Mouse (Mus musculus) G1E (cell line): Measurements from ENCODE around the gene C1d. TPM values are rescaled to one million over a fixed set of nuclear protein-coding genes. Genes with fewer than 3 reads are reported as not detected.

Experiments
- ATAC-seq: 2 replicates; pipeline ENCODE4 v1.8.0; 2016; ENCODE audit warnings: mild to moderate bottlenecking; ENCODE audit not compliant: insufficient number of reproducible peaks, poor library complexity, low FRiP score, severe bottlenecking; ENCODE audit errors: extremely low read depth
- DNase-seq: peaks from one replicate; pipeline ENCODE4 v3.0.0; 2012; ENCODE audit warnings: low spot score
- H3K27me3 ChIP-seq: 2 replicates; pipeline ENCODE4 v1.6.1; 2012; ENCODE audit warnings: mild to moderate bottlenecking, low read length, inconsistent platforms; ENCODE audit not compliant: insufficient read depth
- H3K36me3 ChIP-seq: replicated peaks from 2 replicates; pipeline ENCODE3; 2012; ENCODE audit warnings: mild to moderate bottlenecking, inconsistent platforms
- H3K4me1 ChIP-seq: 2 replicates; pipeline ENCODE4 v1.6.1; 2012; ENCODE audit warnings: low read depth, low read length, inconsistent platforms, mixed read lengths; ENCODE audit not compliant: insufficient read depth
- H3K4me3 ChIP-seq: 2 replicates; pipeline ENCODE4 v1.5.1; 2012; ENCODE audit warnings: low read depth, mild to moderate bottlenecking, inconsistent platforms, low read length, moderate library complexity, mixed read lengths
- H3K9me3 ChIP-seq: replicated peaks from 2 replicates; pipeline ENCODE4 v1.6.1; 2012; ENCODE audit warnings: inconsistent platforms
- CTCF ChIP-seq: IDR thresholded peaks from 2 replicates; pipeline ENCODE4 v1.5.1; 2012; ENCODE audit warnings: low read depth, low read length, inconsistent platforms, mixed read lengths
- GATA1 ChIP-seq: IDR thresholded peaks from 2 replicates; pipeline ENCODE4 v1.6.1; 2012; ENCODE audit warnings: borderline replicate concordance, low read length, inconsistent platforms, mixed read lengths
- GATA2 ChIP-seq: IDR thresholded peaks from 2 replicates; pipeline ENCODE4 v1.6.1; 2012; ENCODE audit warnings: low read depth, low read length, inconsistent platforms, borderline replicate concordance
- POLR2AphosphoS5 ChIP-seq: IDR thresholded peaks from 2 replicates; pipeline ENCODE4 v1.6.1; 2012; ENCODE audit warnings: low read depth, low read length, inconsistent platforms; ENCODE audit not compliant: insufficient replicate concordance
- TAL1 ChIP-seq: conservative IDR thresholded peaks from 2 replicates; pipeline ENCODE4 v1.6.1; 2012; ENCODE audit warnings: low read depth, low read length, inconsistent platforms, mixed read lengths
- polyA plus RNA-seq: library from polyadenylated mRNA; stranded (reverse); fragments of >175 nt; gene quantifications from 2 replicates; pipeline ENCODE4 v1.2.3, GENCODE M21; 2012
- total RNA-seq, 2 experiments: library from RNA; stranded (forward) in 1 of 2; stranded (reverse) in 1 of 2; fragments of 200-1000 nt in 1 of 2; fragments of >200 nt in 1 of 2; fragmentation: Nextera tagmentation in 1 of 2; gene quantifications; 2 replicates each; pipeline ENCODE4 v1.2.3; 2014 to 2017

Gene C1d
- total RNA-seq (2014; fragmentation: Nextera tagmentation) (9.3 and 15.0 TPM in 2 replicates), total RNA-seq (2017) (33.4 and 39.8 TPM in 2 replicates), polyA plus RNA-seq (1.7 and 2.7 TPM in 2 replicates)

- H3K9me3 ChIP-seq, result no peaks in the 10 kb centered on the region
- H3K27me3 ChIP-seq, result no peaks in the 10 kb centered on the region
- peak; percentile 65 for DNase-seq
- peaks cover 4% of the 10 kb centered on the region for H3K36me3 ChIP-seq
- H3K4me3 ChIP-seq, result peak within 1 kb of the TSS; percentile 79
- H3K4me1 ChIP-seq, result peaks cover 5% of the 10 kb centered on the region
- TF ChIP-seq POLR2AphosphoS5 (no peak), CTCF (no peak), GATA1 (no peak), GATA2 (no peak), TAL1 (no peak)
- ATAC-seq, result peak; percentile 68
Observed at GRCm38 (mm10) chr11:17257443-17257842, at the start of gene C1d. Gene C1d, plus strand, starts transcription at chr11:17257579.

DNA sequence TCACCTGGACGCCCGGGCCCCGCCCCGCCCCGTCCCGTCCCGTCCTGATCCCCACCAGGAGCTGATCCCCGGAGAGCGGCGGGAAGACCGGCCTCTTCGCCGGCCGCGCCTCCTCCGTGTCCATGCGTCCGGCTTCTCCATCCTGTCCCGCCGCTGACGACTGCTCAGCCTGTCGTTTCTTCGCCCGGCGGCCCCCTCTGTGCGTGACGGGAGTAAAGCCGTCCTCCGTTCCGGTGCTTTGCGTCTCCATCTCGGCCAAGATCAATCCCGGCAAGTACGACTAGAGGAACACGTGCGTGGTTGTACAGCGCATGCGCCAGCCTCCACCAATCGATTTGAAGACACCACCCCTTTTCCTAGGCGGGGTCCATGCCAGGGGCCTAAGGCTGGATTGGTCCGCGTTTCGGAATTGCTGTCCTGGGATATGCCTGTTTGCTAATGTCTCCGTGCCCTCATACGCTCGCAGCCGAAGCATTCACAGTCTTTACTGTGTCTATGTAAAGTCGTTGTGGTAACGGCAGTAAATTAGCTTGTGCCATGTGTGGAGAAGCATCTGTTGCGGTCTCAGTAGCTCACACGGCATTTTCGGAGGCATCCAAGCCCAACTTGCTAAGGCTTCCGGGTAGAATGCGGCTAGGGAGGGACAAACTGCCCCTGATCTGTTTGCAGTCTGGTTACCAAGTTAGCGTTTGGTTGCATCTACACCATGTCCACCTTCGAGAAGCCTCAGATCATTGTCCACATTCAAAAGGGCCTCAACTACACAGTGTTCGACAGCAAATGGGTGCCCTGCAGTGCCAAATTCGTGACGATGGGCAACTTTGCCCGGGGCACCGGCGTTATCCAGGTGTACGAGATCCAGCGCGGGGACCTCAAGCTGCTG lies 45.9 kb upstream of the C1d start, which contains the start of gene Pno1:
Pno1 (minus strand) TSS at position 311 of the 883 bp plus-strand sequence.
- peak; percentile 97 for DNase-seq
- no peak for TF ChIP-seq TAL1
- no peak for TF ChIP-seq CTCF
- TF ChIP-seq POLR2AphosphoS5, result no peak
- TF ChIP-seq GATA2, result no peak
- no peak for TF ChIP-seq GATA1
- H3K4me1 ChIP-seq, result peaks cover 41% of the 10 kb centered on the region
- H3K36me3 ChIP-seq, result peaks cover 55% of the 10 kb centered on the region
- H3K4me3 ChIP-seq, result peak within 1 kb of the TSS; percentile 88
- H3K27me3 ChIP-seq, result no peaks in the 10 kb centered on the region
- H3K9me3 ChIP-seq, result no peaks in the 10 kb centered on the region
- peak; percentile 78 for ATAC-seq

GRCm38 (mm10) chr11:17212141-17212495 lies 45.3 kb upstream of the C1d start:
- Histone ChIP-seq H3K9me3 (no peaks in the 10 kb centered on the region), H3K4me1 (peaks cover 39% of the 10 kb centered on the region), H3K36me3 (peaks cover 50% of the 10 kb centered on the region), H3K27me3 (no peaks in the 10 kb centered on the region), H3K4me3 (peak overlapping the region; percentile 88)
- peak; percentile 23; the same call in 1 of the 2 replicates for ATAC-seq
- TF ChIP-seq CTCF (no peak), GATA1 (no peak), TAL1 (no peak), POLR2AphosphoS5 (no peak), GATA2 (no peak)
- DNase-seq, result peak; percentile 15

GRCm38 (mm10) chr11:17212903-17213509 lies 44.4 kb upstream of the C1d start:
- peaks cover 39% of the 10 kb centered on the region for H3K4me1 ChIP-seq
- ATAC-seq (peak; percentile 46), DNase-seq (peak; percentile 15)

GRCm38 (mm10) chr11:17215475-17215874 lies 41.9 kb upstream of the C1d start:
- no peak overlapping the region for H3K4me3 ChIP-seq
- H3K4me1 ChIP-seq, result peaks cover 32% of the 10 kb centered on the region
- ATAC-seq, result no peak
- no peaks in the 10 kb centered on the region for H3K27me3 ChIP-seq
- no peaks in the 10 kb centered on the region for H3K9me3 ChIP-seq
- no peak for DNase-seq
- H3K36me3 ChIP-seq, result peaks cover 40% of the 10 kb centered on the region
- TF ChIP-seq TAL1 (no peak), GATA2 (no peak)

More at GRCm38 (mm10) chr11:17212903-17213509, 44.4 kb upstream of the C1d start:
- no peaks in the 10 kb centered on the region for H3K9me3 ChIP-seq
- peak overlapping the region; percentile 88 for H3K4me3 ChIP-seq
- H3K27me3 ChIP-seq, result no peaks in the 10 kb centered on the region
- TF ChIP-seq GATA2 (no peak), CTCF (no peak), POLR2AphosphoS5 (no peak), TAL1 (peak; percentile 71), GATA1 (no peak)
- H3K36me3 ChIP-seq, result peaks cover 48% of the 10 kb centered on the region

GRCm38 (mm10) chr11:17221126-17221525 lies 36.3 kb upstream of the C1d start:
- H3K36me3 ChIP-seq, result peaks cover 75% of the 10 kb centered on the region
- ATAC-seq, result peak; percentile 67; the same call in 1 of the 2 replicates
- H3K27me3 ChIP-seq, result no peaks in the 10 kb centered on the region
- TF ChIP-seq GATA2 (no peak), GATA1 (no peak), TAL1 (no peak), CTCF (no peak), POLR2AphosphoS5 (no peak)
- H3K9me3 ChIP-seq, result no peaks in the 10 kb centered on the region
- H3K4me3 ChIP-seq, result no peak overlapping the region
- no peak for DNase-seq
- 0 out of 2 replicates have a peak, but pooled peaks cover 2% of the 10 kb centered on the region for H3K4me1 ChIP-seq
